ENCODE assay signal across 8 mouse cellular contexts in the genomic region with DNA sequence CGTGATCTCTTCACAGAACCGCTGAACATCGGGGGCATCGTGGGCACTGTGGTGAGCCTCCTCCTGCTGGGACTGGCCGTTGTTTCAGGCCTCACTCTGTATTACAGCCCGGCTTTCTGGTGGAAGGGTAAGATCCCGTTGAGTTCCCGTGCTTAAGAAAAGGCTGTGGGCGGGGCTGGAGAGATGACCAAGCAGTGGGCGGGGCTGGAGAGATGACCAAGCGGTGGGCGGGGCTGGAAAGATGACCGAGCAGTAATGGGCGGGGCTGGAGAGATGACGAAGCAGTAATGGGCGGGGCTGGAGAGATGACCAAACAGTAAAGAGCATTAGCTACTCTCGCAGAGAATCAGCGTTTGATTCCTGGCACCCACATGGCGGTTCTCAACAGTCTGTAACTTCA. TPM values are rescaled to one million over a fixed set of nuclear protein-coding genes. Genes with fewer than 3 reads are reported as not detected.
A peak's percentile ranks its signal among the peaks of the same experiment; 100 is the strongest.
DNase-seq lines count a peak whose midpoint lies in the region; ATAC-seq and TF ChIP-seq lines count a peak whose summit lies in the region.

No protein-coding gene starts in this region.

- intact Hi-C loops in left cerebral cortex, adult 2 months (cut with DNase I): no loop called here

- peaks cover 12% of the 10 kb centered on the region for H3K4me1 ChIP-seq in liver, embryonic 13.5 days (replicated peaks)

- no peaks in the 10 kb centered on the region for H3K36me3 ChIP-seq in liver, embryonic 13.5 days

- WGBS in liver, embryonic 13.5 days (ENCODE audit: insufficient replicate concordance): 36% methylated on average over 19 of the region's 19 CpGs

- no peaks in the 10 kb centered on the region for H3K9me3 ChIP-seq in liver, embryonic 13.5 days (replicated peaks)

- no peak for TF ChIP-seq CTCF in left cerebral cortex, adult 2 months (IDR thresholded peaks at IDR 0.05)

- peak overlapping the region; percentile 33 for H3K4me2 ChIP-seq in liver, embryonic 13.5 days

- peak; percentile 62 for ATAC-seq in liver, embryonic 13.5 days (ENCODE audit: low read depth)

- no peak overlapping the region for H3K27ac ChIP-seq in left cerebral cortex, adult 2 months
- no peak overlapping the region for H3K27ac ChIP-seq in liver, embryonic 13.5 days

- H3K4me3 ChIP-seq in left cerebral cortex, adult 2 months: no peak overlapping the region
- H3K4me3 ChIP-seq in liver, embryonic 13.5 days (replicated peaks): no peak overlapping the region

- DNase-seq in left cerebral cortex, adult 2 months (ENCODE audit: extremely low spot score in 1 of 2, low spot score in 2 of 2): peak; percentile 38 to 51
- no peak for DNase-seq in left cerebral cortex, adult 11 months (ENCODE audit: low spot score)
- DNase-seq in cerebellum, postnatal 25 days: peak; percentile 46 to 77
- DNase-seq in gastrocnemius, postnatal 10 days: peak; percentile 66
- peak; percentile 32 for DNase-seq in kidney, adult 11 months
- DNase-seq in liver, embryonic 13.5 days: peak; percentile 84
- DNase-seq in neural tube, embryonic 10.5 days (ENCODE audit: extremely low spot score, low spot score): peak; percentile 75
- no peak for DNase-seq in natural killer cell, adult 2 months (ENCODE audit: low spot score in 2 of 2)

- peaks cover 8% of the 10 kb centered on the region for H3K27me3 ChIP-seq in liver, embryonic 13.5 days

- H3K9ac ChIP-seq in liver, embryonic 13.5 days: no peak overlapping the region

RNA-seq across cellular contexts. Expression of a gene that starts 8.8 kb away (rescaled TPM):
- total RNA-seq in left cerebral cortex, adult 2 months (2021): 100 to 1,000 TPM; 302 TPM
- total RNA-seq in gastrocnemius, postnatal 10 days (2021): 10 to 100 TPM; 80.3 to 83.1 TPM
- 19.4 and 19.8 TPM in 2 replicates for polyA plus RNA-seq in liver, embryonic 13.5 days (2015; fragmentation: Nextera tagmentation; extraction: Ambion mirVana)

RNA-seq across cellular contexts. Expression of a gene that starts 29.4 kb away (rescaled TPM):
- 1 to 10 TPM; 1.7 to 2.1 TPM for total RNA-seq in left cerebral cortex, adult 2 months (2021)
- 10 to 100 TPM in 1 of 2 experiments, 1 to 10 TPM in 1; 8.6 to 11.9 TPM for total RNA-seq in gastrocnemius, postnatal 10 days (2021)
- 1.7 TPM in 2 replicates for polyA plus RNA-seq in liver, embryonic 13.5 days (2015; fragmentation: Nextera tagmentation; extraction: Ambion mirVana)

RNA-seq across cellular contexts. Expression of a gene that starts 40.6 kb away (rescaled TPM):
- total RNA-seq in left cerebral cortex, adult 2 months (2021): 10 to 100 TPM; 16.1 to 16.7 TPM
- 1 to 10 TPM; 7.5 to 8.5 TPM for total RNA-seq in gastrocnemius, postnatal 10 days (2021)
- 69.9 and 71.9 TPM in 2 replicates for polyA plus RNA-seq in liver, embryonic 13.5 days (2015; fragmentation: Nextera tagmentation; extraction: Ambion mirVana)

Comparison
In these comparisons a context has a peak if more than half of its experiments do, and no peak if none do; other contexts are left out.
1. DNase-seq: peak in left cerebral cortex, adult 2 months (2 of 2), cerebellum, postnatal 25 days (2 of 2), gastrocnemius, postnatal 10 days (single experiment), kidney, adult 11 months (single experiment), liver, embryonic 13.5 days (single experiment) and neural tube, embryonic 10.5 days (single experiment); none in left cerebral cortex, adult 11 months (single experiment) and natural killer cell, adult 2 months (0 of 2).